Mouse (Mus musculus): ENCODE measurements around the gene Cacnb4.

Cacnb4 gene

DNA sequence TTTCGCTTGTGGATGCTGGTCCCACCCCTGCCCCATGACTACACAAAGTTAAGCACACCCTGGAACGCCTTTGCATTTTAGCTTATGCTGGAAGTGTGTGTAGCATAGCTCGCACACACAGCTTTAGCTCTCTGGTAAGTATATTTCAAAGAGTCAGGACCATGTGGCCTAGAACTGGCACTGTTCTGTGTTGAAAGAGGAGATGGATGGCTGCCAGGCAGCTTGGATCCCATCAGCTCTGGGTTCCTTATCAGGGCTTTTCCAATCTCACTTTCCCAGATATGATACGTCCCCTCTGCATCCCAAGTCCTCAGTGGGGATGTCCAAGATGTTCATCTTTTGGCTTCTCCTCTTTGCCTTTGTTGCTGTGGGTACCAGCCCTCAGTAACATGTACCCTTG, 157.9 kb downstream of the Cacnb4 start:
- DNase-seq = peak; percentile 79 to 81

DNA sequence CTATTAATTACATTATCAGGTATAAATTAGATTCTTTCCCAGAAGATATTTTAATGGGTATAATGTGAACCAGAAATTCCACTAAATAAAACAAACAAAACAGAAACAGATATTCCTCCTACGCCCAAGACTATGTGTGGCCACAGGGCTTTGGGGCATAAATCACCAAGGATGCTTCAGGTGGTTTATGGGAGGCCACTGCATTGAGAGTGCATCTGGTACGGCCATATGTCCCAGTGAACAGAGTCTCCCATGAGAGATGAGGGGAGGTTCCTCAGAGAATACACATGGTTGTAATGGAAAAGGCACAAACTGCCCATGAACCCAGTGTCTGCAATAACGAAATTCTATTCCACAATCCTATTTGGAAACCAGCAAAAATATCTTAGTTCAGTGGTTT, 160.1 kb downstream of the Cacnb4 start:
- DNase-seq = peak in 1 of 2 experiments; percentile 59

GRCm38 (mm10) chr2:52512865-52513388, 163.7 kb downstream of the Cacnb4 start:
- DNase-seq = no peak

DNA sequence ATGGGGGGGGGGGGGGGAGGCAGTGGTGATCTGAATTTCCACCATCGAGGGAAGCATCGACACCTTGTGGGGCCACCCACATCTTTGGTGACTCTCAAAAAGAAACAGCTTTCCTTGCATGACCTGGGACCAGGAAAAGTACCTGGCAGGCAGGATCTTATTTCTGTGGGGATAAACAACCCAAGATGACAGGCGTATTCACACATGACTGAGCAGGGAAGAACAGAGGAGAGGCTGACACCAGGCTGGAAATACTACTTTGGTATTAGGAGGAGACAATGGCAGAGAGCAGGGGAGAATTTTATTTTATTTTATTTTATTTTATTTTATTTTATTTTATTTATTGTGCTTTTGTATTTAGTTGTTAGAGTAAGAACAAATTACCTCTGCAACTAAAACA, 164.4 kb downstream of the Cacnb4 start:
- peak in 1 of 2 experiments; percentile 42 for DNase-seq

- DNase-seq = no peak
Measured at GRCm38 (mm10) chr2:52511799-52512198, 164.8 kb downstream of the Cacnb4 start.

- no peak for DNase-seq
Measured at GRCm38 (mm10) chr2:52509779-52510500, 166.7 kb downstream of the Cacnb4 start.

DNA sequence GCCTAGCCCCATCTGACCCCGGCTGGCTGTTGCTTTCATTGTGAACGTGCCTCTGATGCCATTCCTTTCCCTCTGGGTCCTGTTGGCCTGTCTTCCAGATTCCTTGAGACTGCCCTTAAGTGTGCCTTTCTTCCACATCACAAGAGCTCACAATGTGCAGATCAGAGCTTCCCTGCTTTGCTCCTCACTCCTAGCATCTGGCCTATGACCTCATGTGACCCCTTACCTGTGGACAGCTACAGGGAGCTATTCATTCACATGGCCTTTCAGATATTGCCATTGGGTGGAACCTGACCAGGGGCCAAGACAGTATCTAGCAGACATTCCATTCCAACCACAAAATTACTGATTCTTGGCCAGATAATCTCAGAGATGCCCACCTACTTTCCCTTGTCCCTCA, 171.5 kb downstream of the Cacnb4 start:
- no peak for DNase-seq

- DNase-seq = peak; percentile 60 to 64
Measured at GRCm38 (mm10) chr2:52504762-52505161, 171.9 kb downstream of the Cacnb4 start.

DNA sequence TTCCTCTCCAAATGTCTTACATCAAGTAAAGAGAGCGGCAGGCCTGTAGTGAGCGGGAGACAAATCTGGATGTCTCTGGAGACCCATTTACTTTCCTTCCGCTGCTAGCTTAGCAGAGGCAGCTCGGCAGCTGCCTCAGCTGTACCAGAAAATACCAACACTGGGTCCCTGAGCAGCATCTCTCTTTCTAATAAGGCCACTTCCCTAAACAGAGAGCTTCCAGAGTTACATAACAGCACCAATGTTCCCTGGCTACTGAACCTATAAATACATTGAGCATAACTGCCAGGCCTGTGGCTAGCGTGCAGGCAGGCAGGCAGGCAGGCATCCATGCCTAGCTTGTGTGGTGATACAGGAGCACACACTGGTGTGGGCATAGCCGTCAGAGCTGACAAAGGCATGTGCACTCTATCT, 176.8 kb downstream of the Cacnb4 start:
- DNase-seq = peak; percentile 73 to 79

DNA sequence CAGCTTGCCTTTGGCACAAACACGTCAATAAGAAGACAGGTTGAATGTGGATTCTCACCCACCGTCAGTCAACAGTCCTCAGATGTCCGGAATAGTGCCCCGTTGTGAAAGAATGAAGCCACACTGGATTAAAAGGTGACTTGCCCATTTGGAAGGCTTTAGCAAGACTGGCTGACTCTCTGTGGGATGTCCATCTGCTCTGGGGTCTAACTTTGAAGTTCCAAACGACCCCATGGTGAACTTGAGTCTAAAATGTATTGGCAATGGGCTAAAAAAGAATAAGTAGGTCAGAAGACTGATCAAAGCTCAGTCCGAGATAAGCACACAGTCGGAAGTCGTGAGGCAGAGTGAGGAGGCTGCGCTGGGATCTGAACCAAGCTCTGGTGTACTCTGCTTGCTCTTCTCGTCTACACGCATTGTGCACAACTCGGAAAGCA, 177.5 kb downstream of the Cacnb4 start:
- peak in 1 of 2 experiments; percentile 49 for DNase-seq

- no peak for DNase-seq
Measured at GRCm38 (mm10) chr2:52495097-52495694, 181.4 kb downstream of the Cacnb4 start.

DNA sequence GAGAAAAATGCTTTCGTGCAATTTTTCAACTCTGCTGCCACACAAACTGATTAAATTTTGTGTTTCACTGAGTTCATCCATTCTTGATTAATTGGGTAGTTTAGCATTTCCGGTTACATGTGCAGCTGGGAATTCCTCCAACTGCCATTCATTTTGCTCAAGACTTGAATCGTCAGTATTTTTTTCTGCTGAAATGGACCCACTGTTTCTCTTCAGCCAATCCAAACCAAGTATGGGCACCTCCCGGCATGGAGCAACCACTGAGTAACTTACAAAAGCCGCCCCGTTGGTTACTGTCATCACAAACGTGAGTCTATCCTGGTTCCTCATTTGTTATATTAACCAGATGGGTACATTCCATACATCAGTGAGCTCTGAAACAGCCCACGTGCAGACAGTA, 182.4 kb downstream of the Cacnb4 start:
- no peak for DNase-seq

DNA sequence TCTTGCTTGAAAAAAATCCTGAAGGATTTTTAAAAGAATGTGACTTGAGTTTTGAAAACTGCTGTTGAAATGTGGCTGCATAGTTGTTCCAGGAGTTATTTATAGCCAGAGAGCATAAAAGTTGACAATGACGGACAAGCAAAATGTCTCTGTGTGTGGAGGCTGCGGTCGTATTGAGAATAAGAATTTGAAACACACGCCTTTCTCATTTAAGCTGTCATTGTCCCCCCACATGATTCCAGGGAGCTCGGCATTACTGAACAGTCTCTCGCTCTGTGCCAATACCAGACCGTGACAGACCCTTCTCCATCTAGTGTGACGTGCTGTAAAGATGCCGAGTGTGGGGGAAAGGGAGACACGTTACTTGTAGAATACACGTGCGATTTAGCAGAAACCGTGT, 183.8 kb downstream of the Cacnb4 start:
- no peak for DNase-seq

DNA sequence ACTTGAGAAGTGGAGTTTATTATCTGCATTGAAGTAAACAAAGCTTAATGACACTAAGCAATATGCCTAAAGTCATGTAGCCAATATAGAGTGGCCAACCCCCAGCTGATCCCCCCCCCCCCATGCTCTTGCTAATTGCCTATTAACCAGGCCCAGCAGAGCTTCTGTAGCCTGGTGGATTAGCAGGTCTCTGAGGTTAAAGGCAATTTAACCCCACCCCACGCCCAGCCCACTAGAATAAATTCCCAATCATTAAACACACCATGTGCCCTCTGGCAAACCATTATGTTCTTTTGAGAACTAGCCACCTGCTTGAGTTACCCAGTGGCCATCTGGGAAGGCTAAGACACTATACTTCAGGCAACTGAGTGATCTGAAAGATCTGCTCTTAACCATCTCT, 186.8 kb downstream of the Cacnb4 start:
- DNase-seq = no peak

DNA sequence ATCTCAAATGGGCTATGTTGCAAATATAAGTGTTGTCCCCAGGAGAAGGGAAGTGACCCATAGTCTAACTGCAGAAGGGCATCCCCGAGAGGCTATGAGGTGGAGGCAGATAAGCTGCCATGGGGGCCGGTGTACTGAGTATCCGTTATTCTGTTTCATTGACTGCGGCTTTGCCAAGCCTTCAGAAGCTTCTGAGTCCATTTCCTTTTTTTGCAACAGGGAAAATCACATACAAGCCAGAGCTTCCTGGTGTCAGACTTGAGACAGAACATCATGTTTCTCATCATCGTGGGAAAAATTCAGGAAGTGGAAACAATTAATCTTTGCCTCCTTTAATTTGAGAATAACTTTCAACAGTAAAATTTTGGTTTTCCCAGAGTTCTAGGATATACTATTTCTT, 193.1 kb downstream of the Cacnb4 start:
- no peak for DNase-seq

DNA sequence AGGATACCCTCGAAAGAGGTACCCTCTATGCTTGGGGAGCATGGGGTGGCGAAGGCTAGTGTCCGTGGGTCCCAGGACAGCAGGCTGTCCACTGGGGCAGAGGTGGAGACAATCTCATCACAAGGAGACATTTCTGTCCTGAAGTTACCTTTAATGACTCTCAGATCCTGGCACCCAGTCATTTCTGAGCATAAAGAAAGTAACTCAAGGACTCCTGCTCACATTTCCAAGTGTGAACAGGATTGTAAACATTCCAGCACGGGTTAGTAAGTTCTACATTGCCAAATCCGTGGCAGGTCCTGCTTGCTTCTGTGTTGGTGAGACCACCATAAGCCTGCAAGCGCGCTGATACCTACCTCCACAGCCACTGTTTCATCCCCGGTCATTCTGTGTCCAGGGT, 196.2 kb downstream of the Cacnb4 start:
- no peak for DNase-seq

DNA sequence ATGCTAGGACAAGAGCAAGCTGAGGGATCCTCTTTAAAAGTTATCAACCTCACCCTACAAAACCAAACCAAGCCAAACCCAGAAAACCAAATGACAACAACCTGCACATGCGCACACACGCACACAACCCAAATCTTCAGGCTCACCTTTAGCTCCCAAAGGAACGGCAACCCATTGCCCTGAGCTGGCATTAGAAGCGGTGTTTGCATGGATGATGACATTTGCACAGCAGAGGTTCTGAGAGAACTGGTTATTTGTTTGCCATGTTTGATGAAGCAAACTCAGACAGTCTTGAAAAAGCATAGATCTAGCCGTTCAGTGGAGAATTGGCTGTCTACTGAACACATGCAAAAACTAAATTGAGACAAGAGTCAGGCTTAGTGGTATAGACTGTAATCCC, 198.1 kb downstream of the Cacnb4 start:
- no peak for DNase-seq

DNA sequence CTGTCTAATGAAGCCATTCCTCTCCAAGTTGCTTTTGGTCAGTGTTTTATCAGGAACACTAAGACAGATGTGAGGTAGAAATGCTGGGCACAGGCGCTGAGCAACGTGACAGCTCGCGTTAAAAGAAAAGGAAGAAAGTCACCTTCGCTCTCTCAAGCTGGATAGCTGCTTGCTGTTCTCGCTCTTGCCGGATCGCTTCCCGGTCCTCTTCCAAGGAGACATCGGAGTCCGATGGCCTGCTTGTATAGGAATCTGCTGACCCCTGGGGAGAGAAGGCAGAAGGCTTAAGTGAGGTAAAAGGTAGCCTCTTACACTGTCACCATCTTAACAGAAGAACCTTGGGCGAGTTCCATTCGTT, 199.1 kb downstream of the Cacnb4 start:
- DNase-seq = no peak

GRCm38 (mm10) chr2:52476801-52477549, 199.7 kb downstream of the Cacnb4 start:
- no peak for DNase-seq

DNA sequence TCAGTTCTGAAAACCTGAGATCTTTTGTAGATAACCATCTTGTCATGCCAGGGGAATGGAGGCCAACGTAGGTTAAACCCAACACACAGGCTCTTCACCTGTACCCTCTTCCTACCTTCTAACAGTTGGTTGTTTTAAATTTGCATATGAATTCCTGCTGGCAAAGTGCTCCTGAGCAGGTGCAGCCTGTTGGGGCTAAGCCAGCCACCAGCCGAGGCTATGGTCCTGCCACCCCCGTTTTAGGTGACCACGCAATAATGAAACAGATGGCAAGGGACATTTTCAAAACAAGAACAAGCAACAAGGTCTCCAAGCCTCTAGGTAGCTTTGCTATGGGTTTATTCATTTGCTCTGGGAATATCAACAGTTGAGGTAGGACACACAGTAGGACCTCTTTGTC, 200.8 kb downstream of the Cacnb4 start:
- DNase-seq = peak; percentile 92

DNA sequence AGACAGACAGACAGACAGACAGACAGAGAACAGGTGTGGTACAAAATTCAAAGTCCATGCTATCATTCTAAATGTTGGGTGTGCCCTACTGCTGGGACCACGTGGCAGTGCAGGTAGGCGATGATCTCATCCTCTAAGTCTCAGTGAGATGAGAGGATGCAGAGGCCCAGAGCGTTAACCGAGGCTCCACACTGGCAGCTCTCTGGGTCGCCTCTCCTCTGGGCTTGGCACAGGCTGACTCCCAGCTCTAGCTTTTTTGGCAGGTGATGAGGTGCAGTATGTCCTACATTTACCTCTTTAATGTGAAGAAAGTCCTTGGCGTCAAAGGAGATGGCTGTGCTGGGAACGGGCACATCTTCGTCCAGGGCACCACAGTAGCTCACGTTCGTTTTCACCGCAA, 202.1 kb downstream of the Cacnb4 start:
- peak; percentile 65 to 70 for DNase-seq

GRCm38 (mm10) chr2:52471545-52472291, 204.9 kb downstream of the Cacnb4 start:
- DNase-seq = peak; percentile 46 to 48

DNA sequence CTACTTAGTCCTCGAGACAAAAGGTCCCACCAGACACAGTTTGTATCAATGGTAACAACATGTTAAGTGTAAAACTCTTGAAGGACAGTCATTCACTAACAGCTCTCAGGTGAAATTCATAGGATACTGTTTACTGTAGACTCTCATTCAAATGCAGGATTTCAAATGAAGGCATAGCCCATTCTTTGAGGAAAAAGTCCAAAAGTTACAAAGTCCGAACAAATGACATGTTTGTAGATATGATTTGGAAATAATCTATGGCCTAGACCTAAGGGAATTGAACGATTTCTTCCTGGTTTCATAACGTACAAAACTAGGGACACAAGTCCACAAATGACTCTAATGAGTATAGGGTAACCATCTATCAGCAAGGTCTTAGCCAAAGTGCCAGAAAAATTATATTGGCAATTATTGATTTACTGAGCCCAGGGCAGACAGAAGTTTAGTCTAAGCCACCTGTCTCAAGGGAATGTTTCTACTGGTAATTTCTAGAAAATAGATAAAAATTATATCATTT, 206.5 kb downstream of the Cacnb4 start:
- no peak for DNase-seq

Data from cerebellum, adult 18-20 months (tissue).